Mouse (Mus musculus) CH12.LX (cell line): ENCODE data around the gene Htatip2. TPM values are rescaled to one million over a fixed set of nuclear protein-coding genes. Genes with fewer than 3 reads are reported as not detected.

ENCODE experiments used
- DNase-seq: peaks from one replicate; pipeline ENCODE4 v3.0.0-alpha.2; 2013; ENCODE audit errors: extremely low read depth
- H3K27ac ChIP-seq: 2 replicates; pipeline ENCODE4 v1.5.1; 2012; ENCODE audit warnings: low read depth, mild to moderate bottlenecking, control low read depth, moderate library complexity; ENCODE audit not compliant: insufficient read depth
- H3K27me3 ChIP-seq: replicated peaks from 2 replicates; pipeline ENCODE3; 2012; ENCODE audit warnings: inconsistent platforms
- H3K36me3 ChIP-seq, 2 experiments: replicated peaks in 1 of 2; 2 replicates each; pipeline versions ENCODE3 to v1.6.1; 2012; ENCODE audit warnings: inconsistent platforms in 1 of 2, low read length in 1 of 2, mild to moderate bottlenecking in 1 of 2, mixed read lengths in 1 of 2, moderate library complexity in 1 of 2; ENCODE audit not compliant: control insufficient read depth in 1 of 2, insufficient read depth in 1 of 2
- H3K4me1 ChIP-seq, 2 experiments: 2 replicates each; pipeline ENCODE4 v1.6.1; 2012; ENCODE audit warnings: inconsistent platforms in 1 of 2, moderate library complexity in 1 of 2; ENCODE audit not compliant: insufficient read depth in 2 of 2, control insufficient read depth in 1 of 2
- H3K4me2 ChIP-seq: 2 replicates; pipeline ENCODE4 v1.6.1; 2012; ENCODE audit warnings: low read depth, mild to moderate bottlenecking, control low read depth; ENCODE audit not compliant: poor library complexity, insufficient read depth, severe bottlenecking
- H3K4me3 ChIP-seq, 3 experiments: fragments of 150-350 bp in 1 of 3; sonication (generic) in 1 of 3; replicated peaks in 1 of 3; 2 replicates each; pipeline versions ENCODE3 to v1.5.1; 2011 to 2012; ENCODE audit warnings: low read depth in 2 of 3, low read length in 2 of 3, mild to moderate bottlenecking in 2 of 3, moderate library complexity in 2 of 3, control low read depth in 1 of 3, improper control_type of control experiment in 1 of 3, inconsistent platforms in 1 of 3, mixed read lengths in 1 of 3; ENCODE audit not compliant: poor library complexity in 1 of 3
- H3K79me2 ChIP-seq: replicated peaks from 2 replicates; pipeline ENCODE4 v1.6.1; 2012; ENCODE audit warnings: mild to moderate bottlenecking, moderate library complexity; ENCODE audit not compliant: control insufficient read depth, poor library complexity, insufficient read depth, severe bottlenecking; ENCODE audit errors: extremely low read depth
- H3K9ac ChIP-seq: 2 replicates; pipeline ENCODE4 v1.6.1; 2012; ENCODE audit warnings: low read depth, mild to moderate bottlenecking, control low read depth, moderate library complexity; ENCODE audit not compliant: insufficient read depth
- H3K9me3 ChIP-seq: replicated peaks from 2 replicates; pipeline ENCODE3; 2012; ENCODE audit warnings: low read length, inconsistent platforms, mixed read lengths
- BHLHE40 ChIP-seq: IDR thresholded peaks from 2 replicates; pipeline ENCODE4 v1.6.1; 2011; ENCODE audit warnings: mild to moderate bottlenecking, low read depth, low read length, improper control_type of control experiment
- CHD2 ChIP-seq: IDR thresholded peaks from 2 replicates; pipeline ENCODE4 v1.6.1; 2011; ENCODE audit warnings: low read length, improper control_type of control experiment
- E2F4 ChIP-seq: IDR thresholded peaks from 2 replicates; pipeline ENCODE4 v1.6.1; 2011; ENCODE audit warnings: low read depth, low read length, improper control_type of control experiment; ENCODE audit not compliant: insufficient replicate concordance
- ETS1 ChIP-seq: conservative IDR thresholded peaks from 2 replicates; pipeline ENCODE4 v1.6.1; 2012; ENCODE audit warnings: low read depth, mild to moderate bottlenecking, inconsistent platforms, low read length, improper control_type of control experiment, moderate library complexity
- IRF4 ChIP-seq: IDR thresholded peaks from 2 replicates; pipeline ENCODE4 v1.6.1; 2014; ENCODE audit warnings: low read depth, mild to moderate bottlenecking, inconsistent platforms, low read length, improper control_type of control experiment
- JUND ChIP-seq: conservative IDR thresholded peaks from 2 replicates; pipeline ENCODE4 v1.6.1; 2011; ENCODE audit warnings: low read depth, low read length, improper control_type of control experiment
- MAX ChIP-seq: IDR thresholded peaks from 2 replicates; pipeline ENCODE4 v1.6.1; 2011; ENCODE audit warnings: low read length, improper control_type of control experiment
- NRF1 ChIP-seq: IDR thresholded peaks from 2 replicates; pipeline ENCODE4 v1.6.1; 2014; ENCODE audit warnings: low read depth, mild to moderate bottlenecking, inconsistent platforms, low read length, improper control_type of control experiment, moderate library complexity
- POLR2A ChIP-seq: IDR thresholded peaks from 2 replicates; pipeline ENCODE4 v1.6.1; 2011; ENCODE audit warnings: low read depth, mild to moderate bottlenecking, improper control_type of control experiment, low read length
- POLR2AphosphoS2 ChIP-seq: IDR thresholded peaks from 2 replicates; pipeline ENCODE4 v1.6.1; 2011; ENCODE audit warnings: low read depth, low read length, improper control_type of control experiment
- RAD21 ChIP-seq: IDR thresholded peaks from 2 replicates; pipeline ENCODE4 v1.6.1; 2011; ENCODE audit warnings: low read depth, mild to moderate bottlenecking, low read length, improper control_type of control experiment, moderate library complexity
- SIN3A ChIP-seq: IDR thresholded peaks from 2 replicates; pipeline ENCODE4 v1.6.1; 2012; ENCODE audit warnings: low read length, improper control_type of control experiment, inconsistent platforms
- TBP ChIP-seq: conservative IDR thresholded peaks from 2 replicates; pipeline ENCODE4 v1.6.1; 2011; ENCODE audit warnings: low read depth, low read length, improper control_type of control experiment
- UBTF ChIP-seq: IDR thresholded peaks from 2 replicates; pipeline ENCODE4 v1.6.1; 2012; ENCODE audit warnings: low read depth, mild to moderate bottlenecking, inconsistent platforms, low read length, improper control_type of control experiment, moderate library complexity
- USF1 ChIP-seq: IDR thresholded peaks from 2 replicates; pipeline ENCODE4 v1.6.1; 2014; ENCODE audit warnings: low read depth, mild to moderate bottlenecking, inconsistent platforms, low read length, improper control_type of control experiment
- USF2 ChIP-seq: conservative IDR thresholded peaks from 2 replicates; pipeline ENCODE4 v1.6.1; 2011; ENCODE audit warnings: low read depth, low read length, improper control_type of control experiment
- ZKSCAN1 ChIP-seq: IDR thresholded peaks from 2 replicates; pipeline ENCODE4 v1.6.1; 2012; ENCODE audit warnings: low read depth, inconsistent platforms, low read length, improper control_type of control experiment, borderline replicate concordance
- ZMIZ1 ChIP-seq: IDR thresholded peaks from 2 replicates; pipeline ENCODE4 v1.6.1; 2012; ENCODE audit warnings: low read depth, mild to moderate bottlenecking, inconsistent platforms, low read length, improper control_type of control experiment
- ZNF384 ChIP-seq: IDR thresholded peaks from 2 replicates; pipeline ENCODE4 v1.6.1; 2012; ENCODE audit warnings: low read depth, low read length, improper control_type of control experiment, inconsistent platforms
- dilution Hi-C: fragments of 300-500 bp; cut with MboI; formaldehyde crosslinking; loops from 2 replicates; pipeline ENCODE4 v1.14.3; 2020; ENCODE audit warnings: low sequenced_read_pairs; ENCODE audit not compliant: extremely low pct_unique_long_range_greater_than_20kb, extremely low pct_ligation_motif_present
- in situ Hi-C: fragments of 300-500 bp; cut with MboI; formaldehyde crosslinking; loops from 3 replicates; pipeline ENCODE4 v1.14.3; 2019; ENCODE audit warnings: low sequenced_read_pairs, low pct_ligation_motif_present, low pct_unique_long_range_greater_than_20kb, mixed read lengths
- polyA plus RNA-seq: library from polyadenylated mRNA; unstranded; fragments of >175 nt; gene quantifications from 2 replicates; pipeline ENCODE4 v1.2.1, GENCODE M21; 2012; ENCODE audit warnings: low read depth; ENCODE audit not compliant: insufficient read length
- total RNA-seq, 2 experiments: library from RNA; depleted of rRNA; stranded (reverse); fragments of 300-350 nt in 1 of 2; fragments of >200 nt in 1 of 2; gene quantifications; 2 replicates each; pipeline ENCODE4 v1.2.3; 2012 to 2014

Gene Htatip2
- total and polyA plus RNA-seq, 3 experiments = not detected

GRCm38 (mm10) chr7:49787383-49787645, 28.4 kb downstream of the Htatip2 start:
- Histone ChIP-seq H3K4me2 (no peak overlapping the region), H3K4me1 (no peaks in the 10 kb centered on the region), H3K79me2 (no peaks in the 10 kb centered on the region; the same call in 1 of the 2 replicates)
- in situ Hi-C loops = loop anchor here (5.0 kb wide), 1 partner anchor 135 kb away; no protein-coding TSS in a partner anchor
- TF ChIP-seq POLR2A (no peak), USF1 (no peak)
- TF ChIP-seq, all 38 proteins: peak for 0
- no peak for DNase-seq
- Histone ChIP-seq H3K9me3 (no peaks in the 10 kb centered on the region), H3K27ac (no peak overlapping the region), H3K36me3 (peaks cover 63 to 90% of the 10 kb centered on the region in 2 experiments), H3K4me3 (no peak overlapping the region), H3K9ac (no peak overlapping the region), H3K27me3 (no peaks in the 10 kb centered on the region)
- dilution Hi-C loops = no loop called here

DNA sequence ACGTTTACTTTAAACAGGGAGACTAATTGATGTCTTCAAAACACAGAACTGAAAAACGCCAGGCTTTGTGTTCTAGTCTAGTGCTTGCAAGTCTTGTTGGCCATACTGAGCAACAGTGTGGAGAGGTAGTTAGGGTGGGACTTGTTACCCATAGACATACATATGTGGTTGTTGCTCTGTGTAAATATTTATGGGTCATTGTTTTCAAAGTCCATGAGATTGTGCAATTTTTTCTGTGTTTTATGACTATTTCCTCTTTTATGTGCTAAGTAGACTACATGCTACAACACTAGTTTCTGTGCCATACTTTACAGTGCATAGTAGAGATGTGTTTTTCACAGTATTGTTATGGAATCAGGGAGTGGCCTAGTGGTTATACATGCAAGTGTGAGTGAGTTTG, 35.4 kb downstream of the Htatip2 start:
- no peak overlapping the region for H3K4me2 ChIP-seq
- H3K4me1 ChIP-seq = no peaks in the 10 kb centered on the region
- H3K9ac ChIP-seq = no peak overlapping the region
- H3K27me3 ChIP-seq = no peaks in the 10 kb centered on the region
- no peaks in the 10 kb centered on the region for H3K79me2 ChIP-seq
- dilution Hi-C loops (no loop called here), in situ Hi-C loops (no loop called here)
- no peak for DNase-seq
- H3K9me3 ChIP-seq = no peaks in the 10 kb centered on the region
- no peak for TF ChIP-seq IRF4
- TF ChIP-seq ZNF384 = no peak
- TF ChIP-seq SIN3A = no peak
- TF ChIP-seq POLR2AphosphoS2 = no peak
- TF ChIP-seq TBP = no peak
- TF ChIP-seq E2F4 = no peak
- no peak for TF ChIP-seq UBTF
- TF ChIP-seq USF2 = no peak
- TF ChIP-seq NRF1 = no peak
- TF ChIP-seq ETS1 = no peak
- TF ChIP-seq MAX = no peak
- H3K4me3 ChIP-seq = no peak overlapping the region
- H3K27ac ChIP-seq = no peak overlapping the region
- peaks cover 55 to 90% of the 10 kb centered on the region in 2 experiments for H3K36me3 ChIP-seq

GRCm38 (mm10) chr7:49797171-49797570, 38.3 kb downstream of the Htatip2 start:
- Histone ChIP-seq H3K27me3 (no peaks in the 10 kb centered on the region), H3K4me1 (no peaks in the 10 kb centered on the region), H3K4me2 (no peak overlapping the region), H3K79me2 (no peaks in the 10 kb centered on the region), H3K9me3 (no peaks in the 10 kb centered on the region), H3K27ac (no peak overlapping the region), H3K9ac (no peak overlapping the region), H3K36me3 (peaks cover 58 to 91% of the 10 kb centered on the region in 2 experiments), H3K4me3 (no peak overlapping the region)
- TF ChIP-seq ZNF384 (no peak), CHD2 (no peak), ZKSCAN1 (no peak), JUND (no peak), ZMIZ1 (no peak), IRF4 (no peak), BHLHE40 (no peak), RAD21 (no peak)
- no peak for DNase-seq
- in situ Hi-C loops (no loop called here), dilution Hi-C loops (no loop called here)
